Mouse (Mus musculus) adrenal gland, postnatal 36 days (tissue): ENCODE results near the gene Foxk1. TPM values are rescaled to one million over a fixed set of nuclear protein-coding genes. Genes with fewer than 3 reads are reported as not detected.
A peak's percentile ranks its signal among the peaks of the same experiment; 100 is the strongest.

ENCODE experiments used
- DNase-seq, 2 experiments: peaks; one replicate each; pipeline ENCODE4 v3.0.0; 2021; ENCODE audit warnings: mixed read lengths in 1 of 2
- total RNA-seq, 2 experiments: library from RNA; stranded (reverse); gene quantifications; 2 replicates each; pipeline ENCODE4 v1.2.3; 2021

The Foxk1 gene
- total RNA-seq, 2 experiments from 2014 or later: 21.3 to 22.3 TPM

DNA sequence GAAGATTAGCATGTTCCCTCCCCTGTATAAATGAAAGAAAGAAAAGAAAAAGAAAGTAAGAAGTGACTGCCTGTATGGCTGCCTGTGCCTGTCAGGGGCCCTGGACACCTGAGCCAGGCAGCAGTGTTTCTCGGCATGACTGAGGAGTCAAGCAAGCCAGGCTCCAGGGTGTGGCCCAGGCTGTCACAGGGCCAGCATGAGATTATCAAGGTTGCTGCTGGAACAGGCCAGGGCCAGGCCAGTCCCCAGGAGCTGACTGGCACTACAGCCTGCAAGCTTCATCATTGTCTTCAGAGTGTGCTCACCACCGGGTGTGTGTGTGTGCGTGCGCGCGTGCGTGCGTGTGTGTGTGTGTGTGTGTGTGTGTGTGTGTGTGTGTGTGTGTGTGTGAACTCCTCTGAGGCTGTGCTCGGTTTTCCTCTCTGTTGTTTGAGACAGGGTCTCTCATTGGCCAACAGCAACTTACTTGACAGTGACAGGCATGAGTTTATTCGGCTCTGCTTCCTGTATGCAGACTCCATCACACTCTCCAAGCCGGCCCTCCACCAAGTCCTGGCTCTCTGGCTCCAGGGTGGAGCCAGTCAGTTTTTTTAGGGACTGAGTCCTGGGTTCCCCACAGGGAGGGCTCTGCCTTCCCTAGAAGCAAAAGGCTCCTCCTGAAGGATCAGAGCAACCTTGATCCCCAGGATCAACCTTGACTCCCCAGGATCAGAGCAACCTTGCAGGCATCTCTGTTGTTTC lies 43.7 kb downstream of the Foxk1 start:
- DNase-seq: peak; percentile 80 to 84

DNA sequence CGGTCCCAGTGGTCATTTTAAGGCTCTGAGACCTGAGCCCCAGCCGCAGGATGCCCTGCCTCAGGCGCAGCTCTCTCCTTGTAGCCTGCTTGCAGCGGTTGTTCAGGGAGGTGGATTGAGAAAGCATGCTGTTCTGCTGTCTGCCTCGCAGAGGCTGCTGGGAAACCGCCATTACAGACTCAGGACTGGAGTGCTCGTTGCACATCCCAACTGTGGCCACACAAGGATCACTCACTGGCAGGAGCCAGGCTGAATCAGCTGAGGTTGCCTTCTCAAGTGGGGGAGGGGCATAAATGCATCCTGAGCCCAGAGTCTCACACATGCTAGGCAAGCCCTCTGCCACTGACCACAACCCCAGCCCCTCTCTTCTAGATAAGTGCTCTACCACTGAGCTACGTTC lies 44.4 kb downstream of the Foxk1 start:
- DNase-seq: peak; percentile 51 to 56

DNA sequence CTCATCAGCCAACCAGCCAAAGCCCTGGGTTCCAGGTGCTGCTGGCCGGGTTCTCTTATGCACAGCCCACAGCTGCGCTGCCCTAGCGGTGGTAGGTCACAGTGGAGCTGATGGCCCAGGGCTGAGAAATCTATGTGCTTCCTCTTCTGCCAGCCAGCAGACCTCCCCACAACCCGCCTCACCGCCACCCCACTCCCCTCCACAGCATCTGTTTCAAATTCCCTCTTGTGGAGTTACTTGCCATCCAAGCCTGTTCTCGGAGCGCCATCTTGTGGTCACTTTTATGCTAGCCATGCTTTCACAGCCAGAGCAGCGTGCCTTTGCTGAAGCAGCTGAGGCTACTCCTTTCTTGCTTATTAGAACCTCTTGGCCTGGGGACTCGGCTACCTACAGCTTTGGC lies 46.8 kb downstream of the Foxk1 start:
- DNase-seq: peak; percentile 87 to 89

DNA sequence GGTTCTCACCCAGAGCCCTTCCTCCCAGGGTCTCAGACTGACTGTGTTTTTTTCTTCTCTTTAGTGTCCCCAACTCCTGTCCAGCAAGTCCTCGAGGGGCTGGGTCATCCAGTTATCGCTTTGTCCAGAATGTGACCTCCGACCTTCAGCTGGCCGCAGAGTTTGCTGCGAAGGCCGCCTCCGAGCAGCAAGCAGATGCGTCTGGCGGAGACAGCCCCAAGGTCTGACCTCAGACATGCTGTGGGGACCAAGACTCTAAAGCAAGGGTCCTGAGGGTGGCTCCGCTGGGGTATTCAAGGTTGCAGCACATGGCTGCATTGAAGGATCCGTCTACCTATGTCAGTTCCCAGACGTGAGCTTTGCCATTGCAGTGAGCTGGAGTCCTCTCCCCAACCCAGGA lies 47.3 kb downstream of the Foxk1 start:
- no peak for DNase-seq

DNA sequence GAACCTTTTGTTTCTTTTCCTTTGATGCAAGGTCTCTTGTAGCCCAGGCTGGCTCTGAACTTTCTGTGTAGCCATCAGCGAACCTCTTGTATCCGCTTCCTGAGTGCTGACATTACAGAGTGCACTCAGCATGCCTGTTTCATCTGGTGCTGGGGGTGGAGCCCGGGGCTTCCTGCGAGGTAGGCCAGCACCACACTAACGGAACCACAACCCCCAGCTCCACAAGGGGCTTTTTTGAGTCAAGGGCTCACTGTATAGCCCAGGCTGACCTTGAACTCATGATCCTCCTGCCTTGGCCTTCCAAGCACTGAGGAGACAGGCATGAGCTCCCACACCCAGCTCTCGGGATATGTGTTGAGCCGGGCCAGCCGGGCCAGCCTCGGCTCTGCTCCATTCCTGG lies 49.5 kb downstream of the Foxk1 start:
- no peak for DNase-seq

DNA sequence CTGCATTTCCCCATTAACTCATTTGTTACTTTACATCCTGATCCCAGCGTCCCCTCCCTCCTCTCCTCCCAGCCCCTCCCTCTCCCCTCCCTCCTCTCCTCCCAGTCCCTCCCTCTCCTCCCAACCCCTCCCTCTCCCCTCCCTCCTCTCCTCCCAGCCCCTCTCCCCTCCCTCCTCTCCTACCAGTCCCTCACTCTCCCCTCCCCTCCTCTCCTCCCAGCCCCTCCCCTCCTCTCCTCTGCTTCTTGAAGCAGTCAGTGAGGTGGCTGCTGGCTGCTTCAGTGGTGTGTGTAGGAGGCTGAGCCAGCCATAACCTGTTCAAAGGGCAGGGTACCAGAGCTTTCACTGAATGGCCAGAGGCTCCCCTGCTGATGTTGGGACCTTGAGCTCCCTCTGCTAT lies 50.5 kb downstream of the Foxk1 start:
- peak in 1 of 2 experiments; percentile 45 for DNase-seq

DNA sequence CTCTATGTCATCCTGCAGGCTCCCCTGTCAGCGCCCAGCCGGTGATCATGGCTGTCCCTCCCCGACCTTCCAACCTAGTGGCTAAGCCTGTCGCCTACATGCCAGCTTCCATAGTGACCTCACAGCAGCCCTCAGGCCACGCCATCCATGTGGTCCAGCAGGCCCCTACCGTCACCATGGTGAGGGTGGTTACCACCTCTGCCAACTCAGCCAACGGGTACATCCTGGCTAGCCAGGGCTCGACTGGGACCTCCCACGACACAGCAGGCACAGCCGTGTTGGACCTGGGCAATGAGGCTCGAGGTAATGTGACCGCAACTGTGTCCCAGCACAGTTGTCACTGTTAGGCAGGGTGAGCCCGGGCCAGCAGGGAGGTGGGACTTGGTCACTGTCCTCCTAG lies 52.4 kb downstream of the Foxk1 start:
- no peak for DNase-seq

DNA sequence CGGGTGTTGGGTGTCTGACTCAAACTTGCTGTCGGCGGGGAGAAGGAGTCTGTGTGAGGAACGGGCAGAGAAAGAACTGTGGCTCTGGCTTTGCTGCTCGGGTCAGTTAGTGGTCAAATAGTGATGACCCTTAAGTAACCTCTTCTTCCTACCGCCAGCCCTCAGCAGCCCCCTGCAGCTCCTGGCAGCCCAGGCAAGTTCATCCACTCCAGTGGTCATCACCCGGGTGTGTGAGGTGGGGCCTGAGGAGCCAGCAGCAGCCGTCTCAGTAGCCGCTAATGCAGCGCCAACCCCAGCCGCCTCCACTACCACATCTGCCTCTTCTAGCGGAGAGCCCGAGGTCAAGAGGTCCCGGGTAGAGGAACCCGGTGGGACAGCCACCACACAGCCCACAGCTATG lies 55.0 kb downstream of the Foxk1 start:
- no peak for DNase-seq

DNA sequence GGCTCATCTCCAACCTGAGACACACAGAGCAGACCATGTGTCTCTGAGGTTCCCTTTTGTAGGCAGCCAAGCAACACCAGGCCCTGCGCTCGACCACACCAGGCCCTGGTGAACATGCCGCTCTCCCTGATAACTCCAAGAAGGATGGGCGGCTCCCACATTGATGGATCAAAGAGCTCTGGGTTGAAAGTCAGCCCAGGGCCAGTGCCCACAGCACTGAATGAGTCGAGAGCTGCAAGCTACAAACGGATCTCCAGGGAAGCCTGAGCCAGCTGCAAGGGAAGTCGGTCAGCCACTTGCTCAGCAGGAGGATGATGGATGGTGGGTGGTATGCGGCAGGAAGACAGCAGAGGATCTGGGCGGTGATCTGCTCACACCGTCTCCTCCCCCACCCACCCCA lies 56.0 kb downstream of the Foxk1 start:
- DNase-seq: no peak

DNA sequence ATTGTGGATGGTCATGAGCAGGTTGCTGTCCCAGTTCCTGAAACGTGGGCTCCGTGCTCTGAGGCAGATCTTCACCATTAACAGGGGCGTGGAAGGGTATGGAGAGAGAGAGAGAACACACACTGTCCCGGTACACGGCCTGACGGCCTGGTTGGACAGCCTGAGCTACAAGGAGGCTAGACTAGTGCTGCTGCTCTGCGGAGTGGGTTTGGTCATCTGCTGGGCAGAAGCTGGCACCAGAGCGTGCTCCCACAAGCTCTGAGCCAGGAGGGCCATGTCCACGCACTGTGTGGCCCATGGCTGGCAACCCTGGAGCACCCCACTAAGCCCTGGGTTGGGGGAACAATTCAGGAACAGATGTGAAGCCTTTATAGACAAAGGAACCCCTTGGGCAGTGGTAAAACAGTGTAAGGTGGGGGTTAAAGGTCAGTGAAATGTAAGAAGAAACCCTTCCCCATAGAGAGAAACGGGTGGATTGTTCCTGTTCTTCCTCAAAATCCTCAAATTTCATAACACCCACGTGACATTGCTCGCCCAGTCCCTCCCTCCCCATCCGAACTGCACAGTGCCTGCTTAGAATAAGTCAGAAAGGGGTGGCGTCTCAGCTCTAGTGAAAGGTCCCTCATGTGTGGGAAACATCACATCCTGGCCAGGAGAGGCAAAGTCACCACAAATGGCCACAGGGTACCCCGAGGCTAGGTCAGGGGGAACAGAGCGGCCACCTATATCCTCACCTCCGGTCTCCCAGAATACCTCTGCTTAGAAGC lies 57.7 kb downstream of the Foxk1 start:
- DNase-seq: no peak

DNA sequence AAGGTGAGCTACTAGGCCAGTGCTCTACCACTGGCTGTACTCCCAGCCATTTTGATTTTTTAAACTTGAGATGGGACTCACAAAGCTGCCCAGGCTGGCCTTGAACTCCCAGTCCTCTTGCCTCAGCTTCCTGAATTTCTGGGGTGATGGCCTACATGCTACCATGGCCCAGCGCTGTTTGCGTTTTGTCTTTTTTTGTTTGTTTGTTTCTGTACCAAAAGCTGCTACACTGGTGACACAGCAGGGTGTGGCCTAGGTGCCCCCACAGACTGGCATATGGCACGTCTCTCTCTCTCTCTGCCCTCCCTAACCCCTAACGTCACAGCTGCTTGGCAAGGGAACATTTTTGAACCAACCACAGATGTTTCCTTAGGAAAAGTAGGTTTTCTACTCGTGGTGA lies 58.5 kb downstream of the Foxk1 start:
- DNase-seq: no peak

DNA sequence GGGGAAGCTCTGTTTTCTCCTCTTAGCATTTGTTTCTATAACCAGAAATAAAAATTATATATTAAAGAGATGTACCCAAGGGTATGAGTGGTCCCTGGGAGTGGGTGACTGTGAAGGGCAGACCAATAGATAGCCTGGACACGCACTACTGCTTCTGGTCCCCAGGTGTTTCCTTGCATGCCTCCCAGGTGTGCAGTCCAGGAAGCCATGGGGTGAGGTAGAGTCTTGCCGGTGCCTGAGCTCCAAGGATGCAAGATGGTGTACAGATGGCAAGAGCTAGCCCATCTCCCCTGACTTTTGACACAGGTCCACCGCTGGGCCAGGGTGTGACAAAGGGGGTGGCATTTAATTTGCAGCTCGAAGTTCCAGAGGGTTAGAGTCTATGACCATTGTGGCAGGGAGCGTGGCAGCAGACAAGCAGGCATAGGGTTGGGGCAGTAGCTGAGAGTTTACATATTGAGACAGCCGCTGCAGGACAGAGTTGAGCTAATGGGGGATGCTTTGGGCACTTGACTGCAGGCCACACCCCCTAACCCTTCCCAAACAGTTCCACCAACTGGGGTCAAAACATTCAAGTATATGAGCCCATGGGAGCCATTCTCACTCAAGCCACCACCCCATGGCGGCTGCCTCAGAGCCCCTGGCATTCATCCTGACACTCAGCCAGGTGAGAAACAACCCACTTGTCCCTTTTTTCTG lies 60.8 kb downstream of the Foxk1 start:
- DNase-seq: no peak

DNA sequence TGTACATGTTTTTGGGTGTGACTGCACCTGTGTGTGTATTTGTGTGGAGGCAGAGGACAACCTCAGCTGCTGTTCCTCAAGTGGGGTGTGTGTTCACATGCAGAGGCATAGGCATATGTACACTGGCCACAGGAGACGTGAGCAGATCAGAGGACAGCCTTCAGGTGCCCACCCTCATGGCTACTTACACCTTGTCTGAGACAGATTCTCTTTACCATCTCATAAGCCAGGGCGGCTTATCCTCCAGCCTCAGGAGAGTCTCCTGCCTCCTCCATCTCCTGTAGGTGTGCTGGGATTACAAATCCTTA lies 61.3 kb downstream of the Foxk1 start:
- no peak for DNase-seq

DNA sequence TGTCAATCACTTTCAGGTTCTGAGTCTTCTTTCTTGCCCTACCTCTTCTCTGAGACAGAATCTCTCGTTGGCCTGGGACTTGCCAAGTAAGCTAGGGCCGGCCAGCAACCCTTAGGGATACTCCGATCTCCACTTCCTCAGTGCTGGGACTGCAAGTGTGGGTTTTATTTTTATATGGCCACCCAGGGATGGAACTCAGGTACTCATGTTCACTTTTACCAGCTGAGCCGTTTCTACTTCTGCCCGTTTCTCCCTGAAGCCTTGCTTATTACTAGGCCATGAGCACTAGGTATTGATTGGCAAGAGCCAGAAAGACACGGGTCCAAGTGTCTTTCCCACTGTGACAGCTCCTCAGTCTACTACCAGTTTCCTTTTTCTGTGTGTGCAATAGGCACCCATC lies 61.7 kb downstream of the Foxk1 start:
- DNase-seq: no peak

DNA sequence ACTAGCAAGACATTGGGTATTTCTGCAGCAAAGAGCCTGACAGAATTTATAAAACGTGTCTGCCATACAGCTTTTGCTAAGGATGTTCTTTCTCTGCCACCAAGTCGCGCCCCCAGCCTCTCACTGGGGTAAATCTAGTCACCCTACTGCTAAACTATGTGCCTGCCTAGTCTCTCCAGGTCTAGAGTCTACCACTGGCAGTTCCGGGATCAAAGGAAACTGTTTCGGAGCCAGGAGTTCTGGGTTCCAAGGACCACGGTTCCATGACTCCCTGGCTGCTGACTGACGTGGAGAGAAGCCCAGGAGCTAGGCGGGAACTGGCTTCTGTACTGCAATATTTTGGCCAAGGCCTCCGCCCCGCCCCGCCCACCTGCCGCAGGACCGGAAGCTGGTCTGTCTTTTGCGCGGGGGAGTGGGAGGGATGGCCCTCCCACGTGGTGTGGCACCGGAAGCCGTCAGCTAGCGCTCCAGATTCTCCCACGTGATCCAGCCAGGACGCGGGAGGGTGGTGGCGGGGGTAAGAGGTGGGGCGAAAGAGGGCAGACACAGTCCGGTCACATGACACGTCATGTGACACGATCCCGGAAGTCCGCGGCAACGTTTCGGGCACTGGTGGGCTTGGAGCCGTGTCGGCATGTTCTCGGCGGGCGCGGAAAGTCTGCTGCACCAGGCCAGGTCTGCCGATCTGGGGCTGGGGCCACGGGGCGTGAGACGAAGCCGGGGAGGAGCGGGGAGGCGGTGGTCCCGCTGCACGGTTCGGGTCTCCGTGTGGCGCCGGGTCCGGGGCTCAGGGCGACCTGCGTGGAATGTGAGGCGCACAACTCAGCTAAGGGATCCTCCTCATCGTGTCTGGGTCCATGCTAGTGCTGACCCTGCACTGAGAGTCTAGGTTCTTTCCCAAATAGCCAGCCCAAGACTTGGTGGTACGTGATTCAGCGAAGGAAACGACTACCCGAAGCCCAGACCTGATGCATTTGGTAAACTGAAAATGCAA lies 62.5 kb downstream of the Foxk1 start, which contains the start of gene Ap5z1:
TSS of gene Ap5z1 (plus strand) at position 484 of the 994 bp plus-strand sequence.
- peak; percentile 97 for DNase-seq

DNA sequence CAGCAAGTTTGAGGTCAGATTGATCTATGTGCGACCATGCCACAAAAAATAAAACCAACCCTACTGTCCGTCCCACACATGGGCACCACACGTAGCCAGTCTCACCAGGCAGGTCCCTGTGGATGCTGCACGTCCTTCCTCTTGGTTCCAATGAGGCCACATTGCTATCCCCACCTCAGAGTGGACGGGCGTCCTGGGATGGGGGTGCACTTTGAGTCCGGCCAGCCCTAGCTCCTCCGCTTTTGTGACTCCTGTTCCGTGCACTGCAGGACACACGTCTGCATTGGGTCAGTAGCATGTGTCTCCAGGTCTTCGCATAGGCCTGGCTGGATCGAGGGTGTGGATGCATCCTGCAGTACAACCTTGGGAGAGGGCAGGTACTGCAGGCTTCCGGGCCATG lies 67.1 kb downstream of the Foxk1 start:
- no peak for DNase-seq

DNA sequence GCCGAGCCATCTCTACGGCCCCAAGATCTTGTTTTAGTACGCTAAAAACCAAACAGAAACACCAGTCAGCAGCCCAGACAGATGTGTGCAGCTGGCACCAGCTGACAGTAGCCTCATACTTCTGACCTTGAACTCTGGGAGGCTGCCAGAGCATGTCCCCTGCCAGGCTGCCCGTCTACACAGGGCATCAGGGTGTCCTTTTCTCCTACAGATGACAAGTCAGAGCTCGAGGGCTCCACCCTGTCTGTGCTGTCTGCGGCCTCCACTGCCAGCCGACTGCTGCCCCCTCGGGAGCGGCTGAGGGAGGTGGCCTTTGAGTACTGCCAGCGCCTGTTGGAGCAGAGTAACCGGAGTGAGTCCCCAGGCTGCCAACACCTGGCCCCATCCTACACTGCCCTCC lies 68.5 kb downstream of the Foxk1 start:
- peak; percentile 74 to 78 for DNase-seq

DNA sequence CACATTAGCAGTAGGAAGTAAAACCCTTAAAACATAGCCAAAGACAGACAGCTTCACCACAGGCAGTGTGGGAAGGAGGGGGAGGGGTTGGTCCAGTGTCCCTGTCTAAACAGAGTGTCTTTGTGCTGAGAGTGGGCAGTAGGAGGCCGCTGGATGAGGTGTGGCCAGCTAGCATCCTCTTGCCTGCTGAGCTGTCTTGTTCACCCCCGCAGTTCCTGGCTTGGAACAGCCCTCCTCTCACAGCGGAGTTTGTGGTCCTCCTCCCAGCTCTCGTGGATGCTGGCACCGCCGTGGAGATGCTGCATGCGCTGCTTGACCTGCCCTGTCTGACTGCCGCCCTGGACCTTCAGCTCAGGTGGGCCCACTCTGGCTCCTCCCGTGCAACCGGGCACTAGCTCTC lies 72.4 kb downstream of the Foxk1 start:
- no peak for DNase-seq

DNA sequence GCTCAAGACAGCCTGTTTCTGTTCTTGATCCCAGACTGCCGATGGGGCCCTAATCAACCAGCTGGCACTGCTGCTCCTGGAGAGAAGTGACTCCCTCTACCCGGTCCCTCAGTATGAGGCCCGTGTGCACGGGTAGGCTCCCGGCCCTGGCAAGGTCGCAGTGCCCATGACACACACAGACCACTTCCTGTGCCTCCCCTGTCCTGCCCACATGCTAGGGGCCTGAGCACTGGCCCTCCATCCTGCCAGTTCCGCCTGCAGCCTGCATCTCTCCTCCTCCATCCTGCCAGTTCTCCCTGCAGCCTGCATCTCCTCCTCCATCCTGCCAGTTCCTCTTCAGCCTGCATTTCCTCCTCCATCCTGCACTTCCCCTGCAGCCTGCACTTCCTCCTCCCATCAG lies 74.4 kb downstream of the Foxk1 start:
- no peak for DNase-seq

DNA sequence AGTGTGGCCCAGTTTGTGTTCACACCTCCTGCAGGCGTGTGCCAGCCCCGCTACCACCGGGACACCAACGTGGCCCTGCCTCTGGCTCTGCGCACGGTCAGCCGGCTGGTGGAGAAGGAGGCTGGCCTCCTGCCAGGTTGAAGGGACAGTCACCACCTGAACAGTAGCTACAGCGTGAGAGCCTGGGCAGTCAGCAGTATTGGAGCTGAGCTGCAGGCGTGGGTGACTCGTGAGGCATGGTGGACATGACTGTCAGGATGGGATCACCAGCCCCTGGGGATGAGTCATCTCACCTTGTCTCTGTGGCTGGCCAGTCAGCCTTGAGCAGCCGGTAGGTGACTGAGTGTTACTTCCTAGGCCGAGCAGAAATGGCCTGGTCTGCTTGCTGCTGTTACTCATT lies 76.0 kb downstream of the Foxk1 start:
- DNase-seq: peak; percentile 80 to 82

DNA sequence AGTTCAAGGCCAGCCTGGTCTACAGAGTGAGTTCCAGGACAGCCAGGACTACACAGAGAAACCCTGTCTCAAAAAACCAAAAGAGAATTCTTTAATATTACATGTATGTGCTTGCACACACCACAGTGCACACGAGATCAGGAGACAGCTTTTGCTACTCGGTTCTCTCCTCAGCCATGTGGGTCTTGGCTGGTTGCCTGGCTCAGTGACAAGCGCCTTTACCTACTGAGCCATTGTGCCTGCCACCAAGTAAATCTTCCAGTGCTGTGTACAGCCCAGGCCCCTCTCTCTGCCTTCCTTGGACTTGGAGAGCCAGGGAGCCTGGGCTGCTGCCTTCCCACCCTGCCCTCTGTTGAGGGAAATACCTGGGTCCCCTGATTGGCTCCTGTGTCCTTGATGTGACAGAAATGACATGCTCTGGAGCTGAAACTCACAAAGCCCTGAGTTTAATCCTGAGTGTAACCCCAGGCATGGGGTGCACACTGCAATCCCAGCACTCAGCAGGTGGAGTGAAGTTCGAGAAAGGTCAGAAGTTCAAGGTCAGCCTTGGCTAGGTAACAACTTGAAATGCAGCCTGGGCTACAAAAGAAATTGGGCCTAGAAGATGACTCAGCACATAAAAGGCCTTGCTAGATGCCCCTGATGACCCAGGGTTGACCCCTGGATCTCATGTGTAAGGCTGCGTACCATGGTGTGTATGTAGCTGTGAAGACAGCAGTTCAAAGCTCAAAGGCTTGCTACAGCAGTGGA lies 76.7 kb downstream of the Foxk1 start:
- DNase-seq: peak; percentile 49 to 53
